Mouse (Mus musculus): ENCODE data around the gene Mpzl3. TPM values are rescaled to one million over a fixed set of nuclear protein-coding genes. Genes with fewer than 3 reads are reported as not detected.

The Mpzl3 gene
- polyA plus RNA-seq, 1 experiment from 2014 or later: 3.5 TPM

DNA sequence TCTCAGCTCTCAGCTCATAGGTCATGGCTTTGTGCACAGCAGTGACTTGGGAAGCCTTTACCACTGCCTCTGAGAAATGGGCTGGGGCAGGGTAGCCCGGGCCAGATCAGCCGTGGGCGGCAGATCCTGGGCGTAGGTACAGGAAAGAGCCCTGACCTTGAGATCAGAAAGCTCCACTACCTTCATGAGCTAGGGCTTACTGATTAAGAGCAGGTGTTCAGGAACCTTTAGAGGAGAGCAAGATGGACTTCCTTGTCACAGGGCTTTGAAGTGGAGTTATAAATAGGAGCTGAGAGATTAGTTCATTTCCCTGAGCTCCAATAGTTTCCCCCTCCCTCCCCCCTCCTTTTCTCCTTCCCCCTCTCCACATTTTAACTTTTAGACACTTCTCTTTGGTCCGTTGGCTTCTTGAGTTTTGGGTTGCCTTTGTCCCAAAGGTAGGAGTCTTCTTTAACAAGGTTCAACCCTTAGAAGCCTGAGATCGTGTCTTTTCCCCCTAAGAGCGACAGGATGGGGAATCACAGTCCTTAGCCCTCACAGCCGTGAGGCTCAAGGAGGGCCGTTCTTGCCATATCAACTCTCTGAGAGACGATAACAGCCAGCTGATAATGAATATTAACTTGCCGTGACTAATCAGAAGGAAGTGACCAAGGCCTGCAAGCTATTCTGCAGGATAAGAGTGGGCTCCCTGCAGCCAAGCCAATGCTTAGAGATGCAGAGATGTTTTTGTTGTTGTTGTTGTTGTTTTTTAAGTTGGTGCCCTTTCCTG is 48.4 kb downstream of the Mpzl3 start:
- TF ChIP-seq CTCF (IDR thresholded peaks at IDR 0.05; ENCODE audit: low read depth): no peak
- DNase-seq (ENCODE audit: low spot score) (no peak), ATAC-seq (replicated peaks; ENCODE audit: low FRiP score, low read depth) (no peak)
- Histone ChIP-seq H3K36me3 (ENCODE audit: insufficient read depth, low read length) (no peaks in the 10 kb centered on the region), H3K4me1 (replicated peaks; ENCODE audit: insufficient read depth, low read length) (no peaks in the 10 kb centered on the region), H3K4me3 (replicated peaks; ENCODE audit: low read depth, low read length) (no peak overlapping the region), H3K27me3 (ENCODE audit: insufficient read depth, low read length) (no peaks in the 10 kb centered on the region), H3K4me2 (ENCODE audit: low read length) (no peak overlapping the region), H3K27ac (no peak overlapping the region), H3K9me3 (replicated peaks; ENCODE audit: low read length) (no peaks in the 10 kb centered on the region), H3K9ac (ENCODE audit: low read depth, low read length) (no peak overlapping the region)
- 54% methylated on average over 11 of the region's 11 CpGs for WGBS

DNA sequence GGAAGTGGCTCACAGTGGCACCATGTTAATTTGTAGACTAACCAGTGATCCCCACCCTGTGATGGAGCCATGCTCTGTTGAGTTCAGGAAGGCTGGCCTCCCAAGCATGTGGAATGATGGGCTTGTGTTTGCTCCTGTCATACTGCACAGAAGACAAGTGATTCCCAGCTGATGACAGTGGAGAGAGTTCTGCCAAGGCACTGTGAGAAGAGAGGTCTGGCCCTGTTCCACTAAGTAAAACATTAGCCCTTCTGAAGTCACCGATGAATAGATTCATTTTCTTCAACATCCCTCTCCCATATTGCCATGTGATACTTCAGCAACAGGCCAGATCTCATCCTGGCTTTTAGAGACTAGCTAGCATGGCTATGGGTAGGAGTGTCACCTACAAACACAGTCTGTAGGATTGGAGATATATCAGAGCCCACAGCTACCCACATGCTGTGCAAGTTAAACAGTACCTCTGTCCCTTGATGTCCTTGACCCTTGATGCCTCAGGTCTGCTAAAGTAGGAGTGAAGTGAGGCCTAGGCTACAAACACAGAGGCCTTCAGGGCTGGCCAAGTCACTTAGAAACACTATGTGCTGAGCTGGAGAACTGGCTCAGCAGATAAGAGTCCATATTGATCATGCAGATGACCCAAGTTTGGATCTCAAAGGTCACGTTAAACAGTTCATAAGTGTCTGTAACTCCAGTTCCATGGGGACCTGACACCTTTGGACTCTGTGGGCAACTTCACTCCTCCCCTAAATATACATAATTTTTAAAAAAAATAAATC is 50.8 kb downstream of the Mpzl3 start:
- no peak overlapping the region for H3K27ac ChIP-seq
- DNase-seq (ENCODE audit: low spot score) (no peak), ATAC-seq (replicated peaks; ENCODE audit: low FRiP score, low read depth) (no peak)
- H3K4me3 ChIP-seq (replicated peaks; ENCODE audit: low read depth, low read length): no peak overlapping the region
- H3K9ac ChIP-seq (ENCODE audit: low read depth, low read length): no peak overlapping the region
- H3K4me1 ChIP-seq (replicated peaks; ENCODE audit: insufficient read depth, low read length): no peaks in the 10 kb centered on the region
- WGBS: 84% methylated on average over 2 of the region's 2 CpGs
- no peak for TF ChIP-seq CTCF (IDR thresholded peaks at IDR 0.05; ENCODE audit: low read depth)
- no peaks in the 10 kb centered on the region for H3K9me3 ChIP-seq (replicated peaks; ENCODE audit: low read length)
- H3K36me3 ChIP-seq (ENCODE audit: insufficient read depth, low read length): no peaks in the 10 kb centered on the region
- H3K27me3 ChIP-seq (ENCODE audit: insufficient read depth, low read length): no peaks in the 10 kb centered on the region
- H3K4me2 ChIP-seq (ENCODE audit: low read length): no peak overlapping the region

DNA sequence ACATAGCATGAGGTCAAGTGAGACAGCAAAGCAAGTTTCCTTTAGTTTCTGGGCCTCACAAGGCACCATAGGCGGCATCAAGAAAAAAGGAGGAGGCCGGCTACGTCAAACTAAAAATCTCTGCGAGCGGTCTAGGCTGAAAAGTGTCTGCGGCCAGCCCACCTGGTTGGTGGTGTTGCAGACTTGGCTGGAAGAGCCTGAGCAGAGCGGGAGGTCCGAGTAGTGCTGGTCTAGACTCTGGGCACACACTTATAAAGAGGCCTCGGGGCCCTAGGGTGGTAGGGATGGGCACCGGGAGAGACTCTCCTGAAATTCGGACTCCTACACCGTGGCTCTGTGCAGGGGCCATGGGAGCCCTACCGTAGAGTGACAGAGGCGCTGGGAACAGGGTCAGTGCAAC is 60.7 kb downstream of the Mpzl3 start:
- Histone ChIP-seq H3K27ac (no peak overlapping the region), H3K27me3 (ENCODE audit: insufficient read depth, low read length) (no peaks in the 10 kb centered on the region; the same call in 1 of the 2 replicates), H3K4me1 (replicated peaks; ENCODE audit: insufficient read depth, low read length) (0 out of 2 replicates have a peak, but pooled peaks cover 5% of the 10 kb centered on the region), H3K36me3 (ENCODE audit: insufficient read depth, low read length) (no peaks in the 10 kb centered on the region), H3K9ac (ENCODE audit: low read depth, low read length) (no peak overlapping the region), H3K9me3 (replicated peaks; ENCODE audit: low read length) (no peaks in the 10 kb centered on the region), H3K4me2 (ENCODE audit: low read length) (peak overlapping the region; percentile 59), H3K4me3 (replicated peaks; ENCODE audit: low read depth, low read length) (peak overlapping the region; percentile 31)
- peak; percentile 73; the same call in 1 of the 2 replicates for ATAC-seq (replicated peaks; ENCODE audit: low FRiP score, low read depth)
- DNase-seq (ENCODE audit: low spot score): peak; percentile 87
- WGBS: 3% methylated on average over 14 of the region's 14 CpGs
- no peak for TF ChIP-seq CTCF (IDR thresholded peaks at IDR 0.05; ENCODE audit: low read depth)

DNA sequence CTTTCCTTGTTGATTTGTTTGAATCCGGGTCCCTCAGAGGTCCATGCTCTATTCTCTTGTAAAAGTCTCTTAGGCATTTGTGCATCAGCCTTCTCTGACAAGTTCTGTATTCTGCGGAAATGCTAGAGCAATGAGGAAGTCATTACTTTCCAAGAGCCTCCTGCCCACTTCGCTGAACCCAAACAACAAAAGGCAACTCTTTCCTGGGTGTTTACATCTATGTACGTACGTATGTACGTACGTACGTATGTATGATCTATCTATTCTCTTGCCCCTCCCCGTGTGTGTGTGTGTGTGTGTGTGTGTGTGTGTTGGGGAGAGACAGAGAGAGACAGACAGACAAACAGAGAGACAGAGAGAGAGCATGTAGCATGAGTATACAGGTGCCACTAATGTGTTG is 61.8 kb downstream of the Mpzl3 start:
- Histone ChIP-seq H3K4me1 (replicated peaks; ENCODE audit: insufficient read depth, low read length) (peaks cover 5% of the 10 kb centered on the region; the same call in 1 of the 2 replicates), H3K4me2 (ENCODE audit: low read length) (no peak overlapping the region), H3K36me3 (ENCODE audit: insufficient read depth, low read length) (no peaks in the 10 kb centered on the region), H3K9ac (ENCODE audit: low read depth, low read length) (no peak overlapping the region), H3K27me3 (ENCODE audit: insufficient read depth, low read length) (no peaks in the 10 kb centered on the region; the same call in 1 of the 2 replicates), H3K27ac (no peak overlapping the region), H3K9me3 (replicated peaks; ENCODE audit: low read length) (no peaks in the 10 kb centered on the region), H3K4me3 (replicated peaks; ENCODE audit: low read depth, low read length) (no peak overlapping the region)
- DNase-seq (ENCODE audit: low spot score) (no peak), ATAC-seq (replicated peaks; ENCODE audit: low FRiP score, low read depth) (no peak)
- 55% methylated on average over 9 of the region's 9 CpGs for WGBS
- TF ChIP-seq CTCF (IDR thresholded peaks at IDR 0.05; ENCODE audit: low read depth): no peak

DNA sequence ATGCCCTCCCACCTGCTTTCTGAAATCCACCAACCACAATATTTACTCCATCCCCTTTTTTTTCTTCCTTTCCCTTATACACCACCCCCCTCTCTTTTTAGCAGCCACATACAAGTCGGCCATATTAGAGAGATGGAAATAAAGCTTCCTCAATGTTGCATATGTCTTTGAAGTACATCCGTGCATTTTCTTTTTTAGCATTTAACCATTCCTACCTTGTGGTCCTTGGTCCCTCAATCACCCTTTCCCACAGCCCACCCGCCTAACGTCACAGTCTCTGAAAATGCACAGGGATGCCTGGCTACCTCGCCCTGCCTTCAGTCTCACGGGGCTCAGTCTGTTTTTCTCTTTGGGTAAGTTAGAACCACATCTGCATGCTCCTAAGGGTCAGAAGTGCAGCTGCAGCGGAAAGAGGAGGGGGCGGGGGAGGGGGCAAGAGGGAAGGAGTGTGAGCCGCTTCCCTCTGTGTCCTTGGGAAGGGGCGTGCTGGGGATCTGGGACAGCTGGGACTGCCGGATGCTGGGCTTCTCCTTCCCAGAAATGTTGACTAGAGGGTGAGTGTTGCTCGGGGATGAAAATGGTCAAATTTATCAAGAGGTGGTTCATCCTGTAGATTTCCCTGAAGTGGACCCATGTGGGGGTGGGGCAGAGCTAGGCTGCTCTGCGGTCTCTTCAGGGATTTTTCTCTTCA is 62.9 kb downstream of the Mpzl3 start, which contains the start of gene Scn2b:
Gene Scn2b, plus strand, starts transcription at position 42 of the 691 bp plus-strand sequence.
- peak within 1 kb of the TSS; percentile 67 for H3K4me2 ChIP-seq (ENCODE audit: low read length)
- peak; percentile 94 for DNase-seq (ENCODE audit: low spot score)
- H3K27ac ChIP-seq: peak within 1 kb of the TSS; percentile 73
- H3K9ac ChIP-seq (ENCODE audit: low read depth, low read length): peak within 1 kb of the TSS; percentile 69
- H3K36me3 ChIP-seq (ENCODE audit: insufficient read depth, low read length): no peaks in the 10 kb centered on the region
- no peak for TF ChIP-seq CTCF (IDR thresholded peaks at IDR 0.05; ENCODE audit: low read depth)
- no peaks in the 10 kb centered on the region; the same call in 1 of the 2 replicates for H3K27me3 ChIP-seq (ENCODE audit: insufficient read depth, low read length)
- 0 out of 2 replicates have a peak, but pooled peaks have one; percentile 53 for ATAC-seq (replicated peaks; ENCODE audit: low FRiP score, low read depth)
- 2% methylated on average over 13 of the region's 13 CpGs for WGBS
- H3K4me1 ChIP-seq (replicated peaks; ENCODE audit: insufficient read depth, low read length): peaks cover 11% of the 10 kb centered on the region; the same call in 1 of the 2 replicates
- no peaks in the 10 kb centered on the region for H3K9me3 ChIP-seq (replicated peaks; ENCODE audit: low read length)
- H3K4me3 ChIP-seq (replicated peaks; ENCODE audit: low read depth, low read length): peak within 1 kb of the TSS; percentile 66

DNA sequence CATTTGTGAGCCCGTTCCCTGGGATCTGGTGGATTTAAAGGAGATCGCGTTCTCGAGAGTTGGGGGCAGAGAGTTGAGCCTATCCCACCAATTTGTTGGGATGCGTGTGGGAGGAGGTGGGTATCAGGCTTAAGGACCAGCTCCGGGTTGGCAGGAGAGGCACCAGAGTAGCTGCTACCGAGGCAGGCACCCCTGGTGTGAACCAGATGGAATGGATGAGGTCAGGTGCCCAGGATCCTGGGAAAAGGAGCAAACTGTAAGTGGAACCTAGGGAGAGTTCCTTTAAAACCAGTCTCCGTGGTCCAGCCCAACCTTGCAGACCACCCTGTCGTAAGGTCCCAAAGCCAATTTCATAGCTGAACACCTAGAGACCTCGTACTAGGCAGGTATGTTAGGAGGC is 63.6 kb downstream of the Mpzl3 start:
- 23% methylated on average over 10 of the region's 10 CpGs for WGBS
- Histone ChIP-seq H3K27ac (no peak overlapping the region), H3K27me3 (ENCODE audit: insufficient read depth, low read length) (no peaks in the 10 kb centered on the region; the same call in 1 of the 2 replicates), H3K9ac (ENCODE audit: low read depth, low read length) (peak overlapping the region; percentile 69), H3K9me3 (replicated peaks; ENCODE audit: low read length) (no peaks in the 10 kb centered on the region), H3K4me1 (replicated peaks; ENCODE audit: insufficient read depth, low read length) (peaks cover 11% of the 10 kb centered on the region; the same call in 1 of the 2 replicates), H3K4me2 (ENCODE audit: low read length) (peak overlapping the region; percentile 67), H3K36me3 (ENCODE audit: insufficient read depth, low read length) (no peaks in the 10 kb centered on the region), H3K4me3 (replicated peaks; ENCODE audit: low read depth, low read length) (peak overlapping the region; percentile 66)
- TF ChIP-seq CTCF (IDR thresholded peaks at IDR 0.05; ENCODE audit: low read depth): no peak
- DNase-seq (ENCODE audit: low spot score): no peak
- no peak for ATAC-seq (replicated peaks; ENCODE audit: low FRiP score, low read depth)
